Mouse (Mus musculus): ENCODE results near the gene Gm20708.

- no peak for TF ChIP-seq POLR2A (IDR thresholded peaks at IDR 0.05; ENCODE audit: borderline replicate concordance, control insufficient read depth, low read depth, low read length)
- no peak for TF ChIP-seq CTCF (IDR thresholded peaks at IDR 0.05; ENCODE audit: control insufficient read depth, insufficient read depth, low read length)
Observed at GRCm38 (mm10) chr11:117830401-117830800, 20.9 kb downstream of the Gm20708 start.

Measured in bone marrow, adult 2 months (tissue).